Mouse (Mus musculus): Measurements from ENCODE around the gene Hoxa4.

- TF ChIP-seq CTCF (IDR thresholded peaks at IDR 0.05; ENCODE audit: low read depth, low read length) (no peak), POLR2AphosphoS5 (IDR thresholded peaks at IDR 0.05; ENCODE audit: insufficient replicate concordance, low read depth, low read length) (no peak), GATA2 (IDR thresholded peaks at IDR 0.05; ENCODE audit: borderline replicate concordance, low read depth, low read length) (no peak), GATA1 (IDR thresholded peaks at IDR 0.05; ENCODE audit: borderline replicate concordance, low read length) (no peak), TAL1 (conservative IDR thresholded peaks at IDR 0.05; ENCODE audit: low read depth, low read length) (no peak)
Measured at GRCm38 (mm10) chr6:52232984-52233545, 41.5 kb upstream of the Hoxa4 start.

Measured in G1E (cell line).